Mouse (Mus musculus) naive thymus-derived CD4-positive, alpha-beta T cell, adult 2 months (primary cell): ENCODE results near the gene H2-M10.4.
A peak's percentile ranks its signal among the peaks of the same experiment; 100 is the strongest.
"Not testable (repeated sequence)": the region's sequence is repeated elsewhere in the genome, so short reads cannot be mapped to it uniquely, and the experiment has no call there.

Source experiments
- DNase-seq: peaks from one replicate; pipeline ENCODE4 v3.0.0-alpha.2; 2011; ENCODE audit warnings: low read depth

The H2-M10.4 gene

GRCm38 (mm10) chr17:36462234-36462633 lies at the start of gene H2-M10.4:
Gene H2-M10.4, minus strand, starts transcription at chr17:36462334.
- no peak for DNase-seq

- no peak for DNase-seq
Measured at GRCm38 (mm10) chr17:36503910-36504309, 41.8 kb upstream of the H2-M10.4 start.

GRCm38 (mm10) chr17:36500435-36500834 lies 38.3 kb upstream of the H2-M10.4 start:
- no peak for DNase-seq

- DNase-seq = not testable (repeated sequence)
Measured at GRCm38 (mm10) chr17:36488181-36488580, 26.0 kb upstream of the H2-M10.4 start.

GRCm38 (mm10) chr17:36486687-36487230 lies 24.6 kb upstream of the H2-M10.4 start:
- no peak for DNase-seq

GRCm38 (mm10) chr17:36483865-36484264 lies 21.7 kb upstream of the H2-M10.4 start:
- DNase-seq = no peak

GRCm38 (mm10) chr17:36456260-36456659 lies 5.9 kb downstream of the H2-M10.4 start:
- DNase-seq = no peak

- DNase-seq = no peak
Measured at GRCm38 (mm10) chr17:36431411-36431810, 30.7 kb downstream of the H2-M10.4 start.

GRCm38 (mm10) chr17:36418091-36418754 lies 43.9 kb downstream of the H2-M10.4 start:
- peak; percentile 80 for DNase-seq

- DNase-seq = no peak
Measured at GRCm38 (mm10) chr17:36417416-36417815, 44.7 kb downstream of the H2-M10.4 start.

- no peak for DNase-seq
Measured at GRCm38 (mm10) chr17:36415407-36415806, 46.7 kb downstream of the H2-M10.4 start.

GRCm38 (mm10) chr17:36414361-36414760 lies 47.8 kb downstream of the H2-M10.4 start:
- no peak for DNase-seq
